Mouse (Mus musculus) CH12.LX (cell line): ENCODE measurements around the gene C8a.

Experiments used
- CHD2 ChIP-seq: IDR thresholded peaks from 2 replicates; pipeline ENCODE4 v1.6.1; 2011; ENCODE audit warnings: low read length, improper control_type of control experiment
- CTCF ChIP-seq, 2 experiments: IDR thresholded peaks in 1 of 2; conservative IDR thresholded peaks in 1 of 2; 2 replicates each; pipeline ENCODE4 v1.5.1; 2011 to 2012; ENCODE audit warnings: low read depth in 2 of 2, low read length in 2 of 2, improper control_type of control experiment in 1 of 2, inconsistent platforms in 1 of 2, mild to moderate bottlenecking in 1 of 2, moderate library complexity in 1 of 2
- E2F4 ChIP-seq: IDR thresholded peaks from 2 replicates; pipeline ENCODE4 v1.6.1; 2011; ENCODE audit warnings: low read depth, low read length, improper control_type of control experiment; ENCODE audit not compliant: insufficient replicate concordance
- GABPA ChIP-seq: IDR thresholded peaks from 2 replicates; pipeline ENCODE4 v1.6.1; 2012; ENCODE audit warnings: low read depth, low read length, improper control_type of control experiment, inconsistent platforms; ENCODE audit not compliant: insufficient replicate concordance
- HCFC1 ChIP-seq: IDR thresholded peaks from 2 replicates; pipeline ENCODE4 v1.6.1; 2012; ENCODE audit warnings: low read depth, mild to moderate bottlenecking, inconsistent platforms, low read length, improper control_type of control experiment
- USF1 ChIP-seq: IDR thresholded peaks from 2 replicates; pipeline ENCODE4 v1.6.1; 2014; ENCODE audit warnings: low read depth, mild to moderate bottlenecking, inconsistent platforms, low read length, improper control_type of control experiment

DNA sequence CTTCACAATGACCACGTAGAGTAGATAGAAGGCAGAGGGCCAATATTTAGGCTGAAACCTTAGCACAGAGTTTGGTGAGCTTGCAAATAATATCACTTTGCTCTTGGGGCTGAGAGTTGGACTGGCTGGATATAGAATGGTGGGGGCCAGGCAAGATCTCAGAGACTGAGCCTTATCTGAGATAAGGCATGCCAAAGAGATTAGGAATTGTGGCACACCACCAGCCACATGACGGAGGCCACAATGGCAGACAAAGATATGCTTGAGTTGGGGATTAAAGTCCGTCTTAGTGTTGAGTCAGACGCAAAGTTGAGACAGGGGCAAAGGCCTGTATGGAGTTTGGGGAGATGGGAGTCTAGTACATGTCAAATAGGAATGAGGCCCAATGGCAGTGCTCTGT lies 84.1 kb downstream of the C8a start:
- TF ChIP-seq HCFC1 (no peak), CHD2 (no peak), E2F4 (no peak), GABPA (no peak), CTCF (conservative IDR thresholded peaks at IDR 0.05 in 1 of 2, IDR thresholded peaks at IDR 0.05 in 1 of 2; ENCODE audit: low read depth in 2 of 2, low read length in 2 of 2) (no peak), USF1 (no peak)
